Mouse (Mus musculus) Muller cell, postnatal 12 days (primary cell): ENCODE measurements around the gene 5730596B20Rik.
A peak's percentile ranks its signal among the peaks of the same experiment; 100 is the strongest.

Experiments
- DNase-seq: peaks from one replicate; pipeline ENCODE4 v3.0.0-alpha.2; 2015; ENCODE audit errors: inconsistent ontology term

Gene 5730596B20Rik

GRCm38 (mm10) chr6:52197271-52197670 is 20.0 kb downstream of the 5730596B20Rik start:
- DNase-seq: no peak

GRCm38 (mm10) chr6:52200073-52200750 is 22.9 kb downstream of the 5730596B20Rik start:
- DNase-seq: no peak

DNA sequence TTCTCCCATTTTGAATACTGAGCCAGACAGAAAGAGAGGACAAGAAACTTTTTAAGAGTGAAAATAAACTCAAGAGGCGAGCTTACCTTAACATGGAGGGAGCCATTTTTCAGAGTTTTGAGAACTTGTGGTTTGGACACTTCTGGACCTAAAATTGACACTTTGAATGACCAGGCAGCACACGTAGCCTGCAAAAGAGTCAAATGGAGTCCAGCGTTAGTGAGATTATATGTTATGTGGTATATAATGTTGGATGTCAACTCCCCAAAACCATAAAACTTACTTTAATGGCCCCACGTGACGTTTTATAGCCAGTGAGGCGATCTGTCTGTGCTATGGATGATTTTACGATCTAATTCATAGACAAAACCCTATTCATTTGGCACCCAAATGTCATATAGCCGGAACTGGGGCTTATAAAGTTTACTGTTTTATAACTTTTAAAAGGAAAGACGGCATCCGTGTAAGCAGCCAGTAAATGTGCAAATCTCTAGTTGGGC is 23.5 kb downstream of the 5730596B20Rik start:
- DNase-seq: no peak

GRCm38 (mm10) chr6:52201269-52201668 is 24.0 kb downstream of the 5730596B20Rik start:
- no peak for DNase-seq

DNA sequence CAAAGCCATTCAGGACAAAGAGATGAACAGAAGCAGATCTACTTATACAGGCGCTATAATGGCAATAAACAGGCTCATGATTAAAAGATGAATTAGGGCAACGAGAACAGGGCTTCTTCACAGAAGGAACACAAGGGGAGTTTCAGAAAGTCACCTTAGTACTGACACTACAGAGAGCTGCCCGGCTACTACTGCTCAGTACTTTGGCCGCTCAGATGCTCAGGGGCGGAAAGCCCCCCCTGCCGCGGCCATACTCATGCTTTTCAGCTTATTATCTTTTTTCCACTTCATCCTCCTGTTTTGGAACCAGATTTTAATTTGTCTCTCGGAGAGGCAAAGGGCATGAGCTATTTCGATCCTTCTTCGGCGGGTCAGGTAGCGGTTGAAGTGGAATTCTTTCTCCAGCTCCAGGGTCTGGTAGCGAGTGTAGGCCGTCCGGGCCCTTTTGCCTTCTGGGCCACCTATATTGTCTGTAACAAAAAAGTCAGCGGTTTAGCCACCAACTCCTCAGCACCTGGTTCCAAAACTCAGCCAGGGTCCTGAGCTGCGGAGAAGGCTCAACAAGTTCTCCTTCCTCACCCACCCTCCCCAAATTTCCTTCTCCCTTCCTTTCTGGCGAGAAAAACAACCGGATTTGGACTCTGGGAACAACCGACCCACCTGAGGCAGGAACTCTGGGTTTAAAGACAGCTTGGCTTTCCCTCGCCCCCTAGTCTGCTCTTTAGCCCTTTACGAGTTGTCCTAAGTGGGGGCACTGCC is 25.2 kb downstream of the 5730596B20Rik start:
- no peak for DNase-seq

DNA sequence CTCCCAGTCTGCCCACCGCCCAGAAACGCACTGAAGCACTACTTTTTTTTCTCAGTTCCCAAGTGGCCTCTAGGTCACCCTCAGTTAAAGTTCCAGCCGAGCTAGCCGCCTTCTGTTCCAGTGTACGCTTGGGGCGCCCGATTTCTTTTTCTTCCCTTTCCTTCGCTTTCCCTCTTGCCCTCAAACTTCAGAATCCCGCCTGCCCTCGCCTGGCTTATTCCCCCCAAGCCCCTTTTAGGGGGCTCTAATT is 25.7 kb downstream of the 5730596B20Rik start:
- DNase-seq: no peak

DNA sequence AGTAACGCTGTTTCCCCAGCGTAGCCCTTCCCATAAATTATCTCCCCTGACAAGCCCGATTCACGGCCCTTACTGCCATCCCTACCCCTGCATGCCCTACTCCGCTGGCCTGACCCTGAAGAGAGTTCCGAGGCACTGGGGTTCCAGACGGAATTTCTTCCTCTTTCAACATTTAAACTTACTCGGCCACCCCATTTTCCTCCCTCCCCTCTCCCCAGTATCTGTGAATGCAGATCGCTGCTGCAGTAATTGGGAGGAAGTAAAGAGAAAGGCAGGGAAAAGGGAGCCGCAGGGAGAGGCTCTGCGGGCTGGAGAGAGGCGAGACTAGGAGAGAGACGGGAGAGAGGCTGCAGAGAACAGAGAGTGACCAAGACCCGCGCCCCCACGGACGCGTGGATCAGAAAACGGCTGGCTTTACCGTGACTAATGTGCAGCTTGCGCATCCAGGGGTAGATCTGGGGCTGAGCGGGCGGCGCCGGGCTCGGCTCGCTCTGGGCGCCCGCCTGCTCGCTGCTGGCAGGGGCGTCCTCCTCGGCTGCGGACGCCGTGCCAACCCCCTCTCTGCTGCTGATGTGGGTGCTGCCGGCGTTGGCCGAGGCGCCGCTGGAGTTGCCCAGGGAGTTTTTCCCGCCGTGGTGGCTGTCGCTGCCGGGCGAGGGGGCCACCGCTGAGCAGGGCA is 26.2 kb downstream of the 5730596B20Rik start:
- DNase-seq: no peak

DNA sequence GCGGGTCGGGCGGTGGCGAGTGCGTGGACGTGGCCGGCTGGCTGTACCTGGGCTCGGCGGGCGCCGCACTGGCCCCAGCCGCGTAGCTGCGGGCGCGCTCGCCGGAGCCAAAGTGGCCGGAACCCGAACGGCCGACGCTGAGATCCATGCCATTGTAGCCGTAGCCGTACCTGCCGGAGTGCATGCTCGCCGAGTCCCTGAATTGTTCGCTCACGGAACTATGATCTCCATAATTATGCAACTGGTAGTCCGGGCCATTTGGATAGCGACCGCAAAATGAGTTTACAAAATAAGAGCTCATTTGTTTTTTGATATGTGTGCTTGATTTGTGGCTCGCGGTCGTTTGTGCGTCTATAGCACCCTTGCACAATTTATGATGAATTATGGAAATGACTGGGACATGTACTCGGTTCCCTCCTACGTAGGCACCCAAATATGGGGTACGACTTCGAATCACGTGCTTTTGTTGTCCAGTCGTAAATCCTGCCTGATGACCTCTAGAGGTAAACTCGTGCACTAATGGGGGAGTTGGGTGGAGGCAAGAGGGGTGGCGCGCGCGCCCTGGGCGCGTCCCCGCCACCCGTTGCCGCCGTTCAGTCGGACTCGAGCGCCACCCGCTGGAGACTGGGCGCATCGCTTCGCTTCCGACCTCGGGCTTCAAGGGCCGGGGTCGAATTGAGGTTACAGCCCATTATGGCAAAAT is 26.9 kb downstream of the 5730596B20Rik start, which contains the start of gene Hoxa5:
Gene Hoxa5 (minus strand): TSS at position 538 of the 703 bp plus-strand sequence.
- DNase-seq: no peak

DNA sequence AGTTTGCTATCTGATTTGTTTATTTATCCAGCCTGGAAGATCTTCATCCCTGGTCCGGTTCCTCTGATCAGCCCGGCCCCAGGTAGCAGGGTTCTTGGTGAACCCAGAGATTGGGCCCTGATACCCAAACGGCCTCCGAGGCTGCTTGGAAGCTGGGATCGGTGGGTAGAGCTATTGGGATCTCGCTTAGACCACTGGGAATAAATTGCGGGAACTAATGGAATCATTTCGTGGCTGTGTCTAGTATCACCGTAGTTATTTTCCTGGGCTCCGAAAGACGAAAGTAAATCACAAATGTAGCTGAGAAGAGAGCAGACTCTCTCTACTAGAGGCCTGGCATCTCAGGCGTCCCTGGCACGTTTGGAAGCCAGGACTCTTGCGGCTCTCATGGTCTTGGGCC is 27.9 kb downstream of the 5730596B20Rik start:
- no peak for DNase-seq

DNA sequence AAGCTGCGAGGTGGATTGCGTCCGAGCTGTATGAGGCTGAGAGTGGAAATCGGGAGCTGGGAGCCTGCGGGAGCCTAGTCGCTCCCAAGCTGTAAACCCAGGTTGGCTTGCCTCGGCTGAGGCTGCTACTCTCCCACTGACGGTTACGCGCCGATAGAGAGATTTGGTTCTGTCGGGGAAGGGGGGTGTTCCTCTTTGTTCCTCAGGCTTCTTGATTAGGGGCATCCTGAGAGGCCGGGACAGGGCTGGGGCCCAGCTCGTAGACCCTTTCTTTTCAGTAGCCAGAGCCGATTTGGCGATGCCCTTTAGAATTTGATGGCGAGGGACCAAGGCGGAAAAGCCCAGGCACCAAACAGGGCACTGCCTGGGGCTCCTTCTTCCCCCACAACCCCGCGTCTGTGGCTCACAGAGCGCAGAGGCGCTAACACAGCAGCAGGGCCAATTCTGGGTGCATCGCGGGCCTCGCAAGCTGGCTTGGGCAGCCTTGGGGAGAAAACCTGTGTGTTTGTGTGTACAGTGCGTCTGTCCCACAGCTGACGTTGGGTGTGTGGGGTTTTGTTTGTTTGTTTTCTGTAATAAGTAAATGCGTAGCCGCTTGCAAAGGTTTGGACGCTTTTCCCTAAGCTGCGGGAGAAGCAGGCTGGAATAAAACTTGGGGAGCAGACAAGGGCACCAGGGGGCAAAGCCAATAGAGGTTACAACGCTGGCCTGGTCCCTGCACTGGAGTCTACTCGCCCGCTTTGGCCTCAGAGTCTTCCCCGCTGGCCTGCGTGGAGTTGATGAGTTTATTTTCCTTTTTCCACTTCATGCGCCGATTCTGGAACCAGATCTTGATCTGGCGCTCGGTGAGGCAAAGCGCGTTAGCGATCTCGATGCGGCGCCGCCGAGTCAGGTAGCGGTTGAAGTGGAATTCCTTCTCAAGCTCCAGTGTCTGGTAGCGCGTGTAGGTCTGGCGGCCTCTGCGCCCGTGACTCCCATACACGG is 28.6 kb downstream of the 5730596B20Rik start:
- no peak for DNase-seq

GRCm38 (mm10) chr6:52206882-52207683 is 29.8 kb downstream of the 5730596B20Rik start:
- no peak for DNase-seq

DNA sequence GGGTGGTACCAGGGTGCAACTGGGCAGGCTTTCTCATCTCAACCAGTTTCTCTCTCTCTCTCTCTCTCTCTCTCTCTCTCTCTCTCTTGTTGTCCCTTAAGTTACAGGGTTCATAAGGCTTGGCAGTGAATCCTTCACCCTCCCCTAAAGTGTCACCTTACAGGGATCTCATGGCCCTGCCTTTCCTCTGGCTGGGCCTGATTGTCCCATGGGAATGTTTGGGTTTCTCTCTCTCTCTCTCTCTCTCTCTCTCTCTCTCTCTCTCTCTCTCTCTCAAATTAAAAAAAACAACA is 30.3 kb downstream of the 5730596B20Rik start:
- DNase-seq: no peak

GRCm38 (mm10) chr6:52208072-52208867 is 31.0 kb downstream of the 5730596B20Rik start, which contains the start of gene Hoxa6:
Gene Hoxa6, minus strand, starts transcription at chr6:52208722.
- DNase-seq: no peak

- no peak for DNase-seq
Observed at GRCm38 (mm10) chr6:52208868-52209684, 31.8 kb downstream of the 5730596B20Rik start.

DNA sequence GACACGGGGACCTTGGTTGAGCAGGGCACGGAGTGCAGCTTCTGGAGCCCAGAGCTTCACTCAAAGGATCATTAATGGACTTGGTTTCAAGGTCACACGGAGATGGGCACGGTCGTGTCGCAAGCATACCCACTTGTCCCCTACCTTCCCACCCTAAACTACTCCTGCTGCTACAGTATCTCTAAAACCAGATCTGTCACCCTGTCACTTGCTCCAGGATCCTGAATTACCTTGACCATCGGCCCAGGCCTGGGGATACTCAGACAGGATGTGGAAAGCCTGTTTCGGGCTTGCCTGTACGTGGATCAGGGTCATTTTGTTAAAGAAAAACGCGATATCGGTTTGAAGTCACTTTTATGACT is 32.4 kb downstream of the 5730596B20Rik start:
- no peak for DNase-seq

- DNase-seq: peak; percentile 45
Observed at GRCm38 (mm10) chr6:52211170-52211935, 34.1 kb downstream of the 5730596B20Rik start.

- DNase-seq: no peak
Observed at GRCm38 (mm10) chr6:52211961-52212360, 34.7 kb downstream of the 5730596B20Rik start.
